21 mouse cellular contexts compared by ENCODE assay signal in genomic region chr5:134330082-134330481, GRCm38 (mm10). TPM values are rescaled to one million over a fixed set of nuclear protein-coding genes. Genes with fewer than 3 reads are reported as not detected.
A peak's percentile ranks its signal among the peaks of the same experiment; 100 is the strongest.
DNase-seq lines count a peak whose midpoint lies in the region; ATAC-seq and TF ChIP-seq lines count a peak whose summit lies in the region.
"Had no signal": no experiment of that assay in that cellular context is flagged by ENCODE, and none has a peak within 500 bp of the region (broad histone marks: within the 10 kb centered on the region; RNA-seq: fewer than 3 reads in every experiment).

No protein-coding gene starts in this region.

- H3K4me1 ChIP-seq in liver, embryonic 16.5 days (ENCODE audit: control insufficient read depth, low read depth, low read length) = peaks cover 15% of the 10 kb centered on the region
- H3K4me1 ChIP-seq in liver, postnatal 0 days (ENCODE audit: insufficient read depth) = peaks cover 9% of the 10 kb centered on the region
- H3K4me1 ChIP-seq: hindbrain, embryonic 13.5 days had no signal

- no peak overlapping the region for H3K4me3 ChIP-seq in liver, embryonic 16.5 days (ENCODE audit: low read depth, low read length)
- H3K4me3 ChIP-seq in liver, postnatal 0 days (ENCODE audit: low read depth, low read length) = no peak overlapping the region
- H3K4me3 ChIP-seq: forebrain, embryonic 10.5 days; hindbrain, embryonic 13.5 days; limb, embryonic 13.5 days had no signal

- no peak for DNase-seq in liver, postnatal 0 days
- peak; percentile 28 to 37 for DNase-seq in B cell, adult 2 months
- DNase-seq in T-cell, adult 2 months (ENCODE audit: low spot score) = peak; percentile 27
- peak; percentile 55 for DNase-seq in large intestine, adult 2 months (ENCODE audit: low read depth, low spot score)
- no peak for DNase-seq in kidney, postnatal 25 days
- DNase-seq in adrenal gland, adult 8-10 months = no peak
- DNase-seq in left cerebral cortex, postnatal 4 days = no peak
- DNase-seq: adrenal gland, postnatal 36 days; cerebellum, adult 8-10 months; gastrocnemius, postnatal 25 days; heart, postnatal 14 days; kidney, adult 18-20 months; kidney, postnatal 36 days; lung, embryonic 14.5 days; right cerebral cortex, postnatal 14 days; thymus, adult 2 months had no signal

- ATAC-seq in liver, embryonic 16.5 days (ENCODE audit: low read depth) = 0 out of 2 replicates have a peak, but pooled peaks have one; percentile 24
- no peak for ATAC-seq in liver, postnatal 0 days

- no peak for TF ChIP-seq CTCF in liver, postnatal 0 days (IDR thresholded peaks at IDR 0.05; ENCODE audit: low read depth)

- H3K4me2 ChIP-seq in liver, embryonic 16.5 days (ENCODE audit: low read depth, low read length) = no peak overlapping the region
- no peak overlapping the region for H3K4me2 ChIP-seq in liver, postnatal 0 days (ENCODE audit: low read depth, low read length)
- H3K4me2 ChIP-seq: heart, embryonic 11.5 days; hindbrain, embryonic 13.5 days; limb, embryonic 13.5 days; lung, embryonic 14.5 days had no signal

- H3K9me3 ChIP-seq in liver, embryonic 16.5 days (replicated peaks; ENCODE audit: control insufficient read depth, low read length) = no peaks in the 10 kb centered on the region
- H3K9me3 ChIP-seq in liver, postnatal 0 days (ENCODE audit: low read length) = no peaks in the 10 kb centered on the region
- H3K9me3 ChIP-seq: forebrain, embryonic 10.5 days; hindbrain, embryonic 13.5 days; limb, embryonic 13.5 days had no signal

- H3K27ac ChIP-seq in liver, embryonic 16.5 days (ENCODE audit: low read length) = no peak overlapping the region
- no peak overlapping the region for H3K27ac ChIP-seq in liver, postnatal 0 days (ENCODE audit: low read depth)
- H3K27ac ChIP-seq: hindbrain, embryonic 13.5 days; limb, embryonic 13.5 days had no signal

- H3K9ac ChIP-seq in liver, embryonic 16.5 days (ENCODE audit: low read depth, low read length) = no peak overlapping the region
- H3K9ac ChIP-seq in liver, postnatal 0 days (replicated peaks) = no peak overlapping the region
- H3K9ac ChIP-seq: hindbrain, embryonic 13.5 days; limb, embryonic 13.5 days; lung, embryonic 14.5 days had no signal

- H3K27me3 ChIP-seq in liver, embryonic 16.5 days (ENCODE audit: control insufficient read depth, insufficient read depth, low read depth, low read length) = no peaks in the 10 kb centered on the region
- H3K27me3 ChIP-seq in liver, postnatal 0 days (ENCODE audit: insufficient read depth, low read length) = no peaks in the 10 kb centered on the region
- H3K27me3 ChIP-seq: hindbrain, embryonic 13.5 days; limb, embryonic 13.5 days had no signal

- WGBS in liver, embryonic 16.5 days (ENCODE audit: insufficient replicate concordance) = 74% methylated on average over 2 of the region's 2 CpGs
- 79% methylated on average over 2 of the region's 2 CpGs for WGBS in liver, postnatal 0 days (ENCODE audit: insufficient replicate concordance)
- WGBS in large intestine, adult 2 months = 38% methylated on average over 2 of the region's 2 CpGs

- no peak for TF ChIP-seq EP300 in liver, postnatal 0 days (IDR thresholded peaks at IDR 0.05; ENCODE audit: low read depth)

- no peaks in the 10 kb centered on the region for H3K36me3 ChIP-seq in liver, embryonic 16.5 days (ENCODE audit: control insufficient read depth, insufficient read depth)
- no peaks in the 10 kb centered on the region for H3K36me3 ChIP-seq in liver, postnatal 0 days (replicated peaks; ENCODE audit: insufficient read depth, low read length)
- H3K36me3 ChIP-seq: forebrain, embryonic 10.5 days; hindbrain, embryonic 13.5 days; limb, embryonic 13.5 days had no signal

- intact Hi-C loops in left cerebral cortex, postnatal 4 days (cut with DNase I) = no loop called here

RNA-seq across cellular contexts. Expression of gene Gtf2i, which starts 15.5 kb away (rescaled TPM):
- polyA plus RNA-seq in liver, embryonic 16.5 days (2015; fragmentation: Nextera tagmentation; extraction: Ambion mirVana) = 31.7 and 34.2 TPM in 2 replicates
- 29.8 and 34.7 TPM in 2 replicates for polyA plus RNA-seq in liver, postnatal 0 days (2015; fragmentation: Nextera tagmentation; extraction: Ambion mirVana)
- 29.3 and 30.0 TPM in 2 replicates for polyA plus RNA-seq in large intestine, adult 2 months (2012; rRNA removed)
- total RNA-seq in adrenal gland, adult 8-10 months (2022) = 100 to 1,000 TPM; 215 to 303 (median 258) TPM
- 100 to 1,000 TPM; 172 to 181 TPM for total RNA-seq in left cerebral cortex, postnatal 4 days (2021)

Comparison
In these comparisons a context has a peak if more than half of its experiments do, and no peak if none do; other contexts are left out.
1. DNase-seq: peak in B cell, adult 2 months (2 of 2), T-cell, adult 2 months (single experiment) and large intestine, adult 2 months (single experiment); none in liver, postnatal 0 days (single experiment), kidney, postnatal 25 days (0 of 2), adrenal gland, adult 8-10 months (single experiment) and left cerebral cortex, postnatal 4 days (single experiment).